Mouse (Mus musculus) lung, embryonic 14.5 days (tissue): ENCODE data around the gene Rpl3l. TPM values are rescaled to one million over a fixed set of nuclear protein-coding genes. Genes with fewer than 3 reads are reported as not detected.

ENCODE experiments used
- ATAC-seq: fragments of 200-750 bp; cut with Nextera tagmentation; 2 replicates; pipeline ENCODE4 v1.8.0; 2017; ENCODE audit warnings: mild to moderate bottlenecking, moderate TSS enrichment, moderate library complexity; ENCODE audit not compliant: insufficient read depth
- DNase-seq: peaks from one replicate; pipeline ENCODE4 v3.0.0-alpha.2; 2015
- H3K27ac ChIP-seq: fragments of 300-500 bp; sonication (generic); 2 replicates; pipeline ENCODE4 v1.5.1; 2014; ENCODE audit warnings: low read depth, mild to moderate bottlenecking, moderate library complexity
- H3K27me3 ChIP-seq: fragments of 300-500 bp; sonication (generic); 2 replicates; pipeline ENCODE4 v1.6.1; 2014; ENCODE audit warnings: low read length, control low read depth; ENCODE audit not compliant: insufficient read depth
- H3K36me3 ChIP-seq: fragments of 300-500 bp; sonication (generic); 2 replicates; pipeline ENCODE4 v1.6.1; 2014; ENCODE audit warnings: control low read depth; ENCODE audit not compliant: insufficient read depth
- H3K4me1 ChIP-seq: fragments of 300-500 bp; sonication (generic); 2 replicates; pipeline ENCODE4 v1.6.1; 2014; ENCODE audit warnings: antibody characterized with exemption, control low read depth; ENCODE audit not compliant: insufficient read depth
- H3K4me2 ChIP-seq: fragments of 300-500 bp; sonication (generic); 2 replicates; pipeline ENCODE4 v1.6.1; 2014; ENCODE audit warnings: mild to moderate bottlenecking
- H3K4me3 ChIP-seq: fragments of 300-500 bp; sonication (generic); 2 replicates; pipeline ENCODE4 v1.5.1; 2014; ENCODE audit warnings: low read depth, low read length
- H3K9ac ChIP-seq: fragments of 300-500 bp; sonication (generic); 2 replicates; pipeline ENCODE4 v1.6.1; 2014
- H3K9me3 ChIP-seq: fragments of 300-500 bp; sonication (generic); 2 replicates; pipeline ENCODE4 v1.6.1; 2016; ENCODE audit warnings: low read depth, low read length, control low read depth
- CTCF ChIP-seq: IDR thresholded peaks from 2 replicates; pipeline ENCODE4 v1.5.1; 2016; ENCODE audit warnings: antibody characterized with exemption, low read depth
- WGBS: fragments of 180-500 bp; shearing (Covaris S2); extraction: QIAGEN DNeasy Blood & Tissue Kit; methylation state at CpG from one replicate; pipeline ENCODE4 v1.1.7; 2014; 5-methylcytosine and 5-hydroxymethylcytosine counted together
- polyA plus RNA-seq: library from polyadenylated mRNA; unstranded; fragments of >200 nt; fragmentation: Nextera tagmentation; extraction: Ambion mirVana; gene quantifications from 2 replicates; pipeline ENCODE4 v1.2.1, GENCODE M21; 2014

The Rpl3l gene
- polyA plus RNA-seq, 1 experiment from 2014 or later, result not detected

DNA sequence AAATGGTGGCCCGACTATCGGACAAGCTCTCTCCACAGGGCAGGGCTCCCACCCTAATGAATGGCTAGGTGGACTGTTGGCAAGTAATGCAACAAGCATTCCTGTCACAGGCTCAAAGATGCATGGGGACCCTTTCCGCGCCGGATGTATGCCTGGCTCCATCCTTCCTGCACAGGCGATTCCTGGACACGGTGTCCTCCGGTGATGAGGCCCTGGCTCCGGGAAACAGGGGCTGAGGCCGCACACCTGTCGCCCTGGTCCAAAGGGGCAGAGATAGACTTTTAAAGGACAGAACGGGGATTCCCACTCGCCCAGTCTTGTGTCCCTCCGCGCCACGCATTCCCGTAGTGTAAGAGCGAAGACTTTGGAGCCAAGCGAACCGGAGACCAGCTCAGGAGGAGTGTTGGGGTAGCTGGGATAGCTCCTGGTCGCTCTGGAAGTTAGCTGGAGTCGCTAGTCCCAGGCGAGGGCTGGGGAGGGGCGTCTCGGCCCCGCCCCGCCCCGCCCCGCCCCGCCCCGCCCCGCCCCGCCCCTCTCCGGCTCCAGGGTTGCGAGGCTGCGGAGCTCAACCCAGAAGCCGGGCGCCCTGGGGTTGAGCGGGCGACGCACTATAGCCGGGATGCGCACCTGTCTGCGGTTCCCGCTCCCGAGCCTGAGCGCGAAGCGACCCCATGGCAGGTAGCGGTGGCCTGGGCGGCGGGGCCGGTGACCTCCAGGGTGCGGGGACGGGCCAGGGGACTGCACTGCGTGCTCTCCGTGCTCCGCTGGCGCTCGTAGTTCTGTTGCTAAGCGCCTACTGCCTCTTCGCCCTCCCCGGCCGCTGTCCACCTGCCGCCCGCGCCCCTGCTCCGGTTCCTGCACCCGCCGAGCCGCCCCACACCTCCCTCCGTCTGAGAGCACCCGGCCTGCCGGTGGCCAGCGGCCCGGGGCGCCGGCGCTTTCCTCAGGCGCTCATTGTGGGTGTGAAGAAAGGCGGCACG is 25.1 kb downstream of the Rpl3l start, which contains the start of gene Hs3st6:
Gene Hs3st6 (plus strand): TSS at position 574 of the 980 bp plus-strand sequence.
- Histone ChIP-seq H3K27me3 (peaks cover 56% of the 10 kb centered on the region), H3K9me3 (no peaks in the 10 kb centered on the region), H3K4me3 (peak within 1 kb of the TSS; percentile 52), H3K4me1 (0 out of 2 replicates have a peak, but pooled peaks cover 3% of the 10 kb centered on the region), H3K9ac (peak within 1 kb of the TSS; percentile 29; the same call in 1 of the 2 replicates), H3K4me2 (peak within 1 kb of the TSS; percentile 96), H3K27ac (no peak within 1 kb of the TSS), H3K36me3 (no peaks in the 10 kb centered on the region)
- DNase-seq (peak; percentile 60), ATAC-seq (peak; percentile 90)
- under 1% methylated on average over 79 of the region's 82 CpGs for WGBS
- TF ChIP-seq CTCF, result no peak

DNA sequence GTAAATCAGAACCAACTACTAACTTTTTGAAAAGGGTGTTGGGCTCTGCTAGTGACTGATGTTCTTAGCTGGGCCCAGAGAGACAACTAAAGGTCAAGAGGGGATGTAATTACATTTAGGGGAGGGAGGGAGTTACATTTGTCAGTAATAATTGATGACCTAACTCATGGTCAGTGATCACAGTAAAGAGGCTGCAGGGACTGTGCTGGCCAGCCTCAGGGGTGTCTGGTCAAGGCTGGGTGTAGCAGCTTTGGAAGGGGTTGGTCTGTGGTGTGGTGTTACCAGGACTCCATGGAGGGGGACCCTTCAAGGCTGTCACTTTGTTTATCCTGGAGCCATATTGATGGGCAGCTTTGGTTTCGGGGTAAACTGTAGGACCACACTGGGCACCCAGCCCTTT is 29.8 kb downstream of the Rpl3l start:
- DNase-seq, result no peak
- Histone ChIP-seq H3K9me3 (no peaks in the 10 kb centered on the region), H3K4me3 (no peak overlapping the region), H3K36me3 (no peaks in the 10 kb centered on the region), H3K27ac (no peak overlapping the region), H3K4me2 (no peak overlapping the region), H3K9ac (no peak overlapping the region), H3K4me1 (0 out of 2 replicates have a peak, but pooled peaks cover 3% of the 10 kb centered on the region), H3K27me3 (peaks cover 31% of the 10 kb centered on the region)
- no peak for ATAC-seq
- TF ChIP-seq CTCF, result no peak
- 75% methylated on average over 1 of the region's 1 CpGs for WGBS

DNA sequence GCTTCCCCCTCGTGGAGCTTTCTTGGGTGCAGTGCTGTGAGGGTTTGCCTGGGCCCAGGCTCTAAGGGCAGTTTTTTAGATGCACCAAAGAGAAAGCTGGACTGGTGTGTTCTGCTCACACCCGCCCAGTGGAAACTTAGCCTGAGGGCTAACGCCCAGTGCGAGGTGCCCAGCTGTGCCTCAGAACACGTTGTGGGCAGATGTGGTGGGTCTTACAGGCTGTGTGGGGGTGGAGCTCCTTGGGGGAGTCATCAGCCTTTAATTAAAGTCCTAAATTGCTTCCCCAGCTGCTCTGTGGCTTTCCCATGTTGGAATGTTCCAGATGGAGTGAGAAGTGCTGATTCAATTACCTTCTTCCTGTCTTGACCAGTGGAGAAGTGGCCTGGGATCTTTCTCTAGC is 33.5 kb downstream of the Rpl3l start:
- Histone ChIP-seq H3K36me3 (no peaks in the 10 kb centered on the region), H3K4me3 (no peak overlapping the region), H3K27ac (no peak overlapping the region), H3K4me2 (no peak overlapping the region), H3K9me3 (no peaks in the 10 kb centered on the region), H3K27me3 (no peaks in the 10 kb centered on the region), H3K9ac (no peak overlapping the region), H3K4me1 (peaks cover 3% of the 10 kb centered on the region; the same call in 1 of the 2 replicates)
- DNase-seq (no peak), ATAC-seq (no peak)
- 61% methylated on average over 5 of the region's 5 CpGs for WGBS
- TF ChIP-seq CTCF, result no peak

DNA sequence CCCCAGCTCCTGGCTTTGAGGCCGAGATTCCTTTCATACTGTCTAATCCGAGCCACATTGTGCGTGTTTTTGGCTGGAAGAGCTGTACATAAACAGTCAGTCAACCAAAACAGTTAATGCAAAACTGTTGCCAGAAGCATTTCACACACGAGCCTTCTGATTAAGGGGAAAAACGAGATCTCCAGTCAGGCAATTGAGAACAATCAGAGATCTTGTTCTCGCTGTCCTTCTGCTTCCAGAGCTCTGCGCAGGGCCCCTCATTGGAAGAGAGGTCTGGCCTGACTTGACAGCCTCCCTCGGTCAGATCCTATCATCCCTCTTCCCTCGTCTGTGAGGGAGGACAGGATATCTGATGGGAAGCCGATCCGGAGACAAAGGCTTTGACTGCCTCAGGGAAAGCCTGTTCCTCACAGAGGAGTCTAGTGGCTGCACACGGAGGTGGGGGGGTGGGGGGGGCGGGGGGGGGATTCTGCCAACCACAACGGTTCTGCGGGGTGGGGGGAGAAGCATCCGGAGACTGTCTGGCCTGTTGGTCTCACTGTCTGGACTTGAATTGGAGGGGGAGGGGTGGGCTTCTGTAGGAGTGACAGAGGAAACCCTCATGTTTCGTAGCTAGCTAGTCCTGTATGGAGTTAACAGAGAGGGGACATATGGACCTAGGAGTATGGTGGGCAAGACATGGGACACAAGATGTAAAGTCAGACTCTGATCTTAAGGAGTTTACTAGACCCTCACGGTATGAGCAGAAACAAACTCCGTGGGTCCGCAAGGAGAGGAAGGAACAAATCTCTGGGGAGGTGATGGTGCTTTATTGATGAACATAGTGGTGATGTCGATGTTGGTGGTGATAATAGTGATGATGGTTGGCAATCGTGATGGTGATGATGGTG is 37.6 kb downstream of the Rpl3l start:
- no peak overlapping the region for H3K9ac ChIP-seq
- 39% methylated on average over 22 of the region's 22 CpGs for WGBS
- peaks cover 5% of the 10 kb centered on the region; the same call in 1 of the 2 replicates for H3K27me3 ChIP-seq
- DNase-seq (peak; percentile 59), ATAC-seq (no peak)
- H3K4me1 ChIP-seq, result peaks cover 5% of the 10 kb centered on the region; the same call in 1 of the 2 replicates
- TF ChIP-seq CTCF, result no peak
- H3K4me2 ChIP-seq, result no peak overlapping the region
- H3K9me3 ChIP-seq, result no peaks in the 10 kb centered on the region
- no peaks in the 10 kb centered on the region for H3K36me3 ChIP-seq
- H3K27ac ChIP-seq, result no peak overlapping the region
- no peak overlapping the region for H3K4me3 ChIP-seq

DNA sequence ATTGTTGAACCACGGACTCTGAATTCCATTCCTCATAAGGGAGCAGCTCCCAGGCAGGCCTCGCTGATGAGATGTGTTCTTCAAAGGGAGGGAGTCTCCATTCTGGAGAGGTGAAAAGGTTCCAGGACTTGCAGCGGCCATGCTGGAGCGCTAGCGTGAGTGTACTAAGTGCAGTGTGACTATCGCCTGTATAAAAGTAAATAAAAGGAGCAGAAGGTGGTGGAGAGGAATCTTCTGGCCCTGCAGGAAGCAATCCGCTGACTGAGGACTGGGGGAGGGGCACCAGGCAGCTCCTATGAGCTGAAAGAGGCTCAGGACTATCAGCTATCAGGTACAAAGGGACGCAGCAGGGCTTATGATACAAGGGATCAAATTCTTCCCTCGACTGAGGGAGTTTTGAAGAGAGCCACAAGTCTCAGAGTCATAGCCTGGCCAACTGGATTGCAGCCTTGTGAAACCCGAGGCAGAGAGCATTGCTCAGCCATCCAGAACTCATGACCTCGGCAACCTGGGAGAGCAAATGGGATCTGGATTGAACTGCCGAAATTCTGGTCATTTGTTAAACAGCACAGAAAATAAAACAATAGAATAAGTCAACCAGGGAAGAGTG is 38.8 kb downstream of the Rpl3l start:
- ATAC-seq (no peak), DNase-seq (no peak)
- Histone ChIP-seq H3K4me1 (peaks cover 5% of the 10 kb centered on the region; the same call in 1 of the 2 replicates), H3K4me3 (no peak overlapping the region), H3K9me3 (no peaks in the 10 kb centered on the region), H3K36me3 (no peaks in the 10 kb centered on the region), H3K4me2 (no peak overlapping the region), H3K27me3 (peaks cover 5% of the 10 kb centered on the region; the same call in 1 of the 2 replicates), H3K27ac (no peak overlapping the region), H3K9ac (no peak overlapping the region)
- WGBS, result 22% methylated on average over 12 of the region's 12 CpGs
- no peak for TF ChIP-seq CTCF

DNA sequence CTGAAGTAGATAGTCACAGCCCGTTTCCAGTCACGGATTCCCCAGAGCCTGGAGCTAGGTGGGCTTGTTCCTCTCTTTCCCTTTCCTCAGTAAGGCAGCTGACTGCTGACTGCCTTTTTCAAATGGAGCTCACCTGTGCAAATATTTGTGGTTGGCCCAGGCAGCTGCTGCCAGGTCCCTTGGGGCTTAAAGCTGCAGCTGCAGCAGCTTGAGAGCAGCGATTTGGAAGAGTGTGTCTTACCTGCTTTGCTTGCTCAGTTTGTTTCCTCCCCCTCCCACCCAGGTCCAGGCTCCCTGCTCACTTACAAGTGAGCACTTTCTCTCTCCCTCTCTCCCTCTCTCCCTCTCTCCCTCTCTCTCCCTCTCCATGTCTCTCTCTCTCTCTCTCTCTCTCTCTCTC is 41.5 kb downstream of the Rpl3l start:
- 31% methylated on average over 3 of the region's 3 CpGs for WGBS
- no peaks in the 10 kb centered on the region for H3K36me3 ChIP-seq
- ATAC-seq (no peak), DNase-seq (peak; percentile 46)
- no peak for TF ChIP-seq CTCF
- H3K4me1 ChIP-seq, result peaks cover 5% of the 10 kb centered on the region; the same call in 1 of the 2 replicates
- H3K27me3 ChIP-seq, result peaks cover 5% of the 10 kb centered on the region; the same call in 1 of the 2 replicates
- 0 out of 2 replicates have a peak overlapping the region, but pooled peaks have one; percentile 4 for H3K4me2 ChIP-seq
- H3K9me3 ChIP-seq, result no peaks in the 10 kb centered on the region
- no peak overlapping the region for H3K9ac ChIP-seq
- H3K27ac ChIP-seq, result peak overlapping the region; percentile 36; the same call in 1 of the 2 replicates
- no peak overlapping the region for H3K4me3 ChIP-seq
